Mouse (Mus musculus) forebrain, embryonic 11.5 days (tissue): Measurements from ENCODE around the gene Chrnb1. TPM values are rescaled to one million over a fixed set of nuclear protein-coding genes. Genes with fewer than 3 reads are reported as not detected.

ENCODE experiments used
- ATAC-seq: fragments of 200-750 bp; cut with Nextera tagmentation; replicated peaks from 2 replicates; pipeline ENCODE4 v1.8.0; 2017; ENCODE audit warnings: moderate TSS enrichment; ENCODE audit not compliant: low FRiP score
- DNase-seq: peaks from one replicate; pipeline ENCODE4 v3.0.0-alpha.2; 2017; ENCODE audit warnings: low spot score
- H3K27ac ChIP-seq: fragments of 300-500 bp; sonication (generic); 2 replicates; pipeline ENCODE4 v1.5.1; 2014; ENCODE audit warnings: low read depth, low read length
- H3K27me3 ChIP-seq: fragments of 300-500 bp; sonication (generic); 2 replicates; pipeline ENCODE4 v1.6.1; 2014; ENCODE audit warnings: mild to moderate bottlenecking, low read length, mixed read lengths; ENCODE audit not compliant: control insufficient read depth, insufficient read depth
- H3K36me3 ChIP-seq: fragments of 300-500 bp; sonication (generic); 2 replicates; pipeline ENCODE4 v1.6.1; 2014; ENCODE audit warnings: mild to moderate bottlenecking, low read length, moderate library complexity, mixed read lengths; ENCODE audit not compliant: control insufficient read depth, insufficient read depth
- H3K4me1 ChIP-seq: fragments of 300-500 bp; sonication (generic); replicated peaks from 2 replicates; pipeline ENCODE4 v1.6.1; 2014; ENCODE audit warnings: low read length, mixed read lengths; ENCODE audit not compliant: control insufficient read depth, insufficient read depth
- H3K4me2 ChIP-seq: fragments of 300-500 bp; sonication (generic); 2 replicates; pipeline ENCODE4 v1.6.1; 2014; ENCODE audit warnings: low read depth, mild to moderate bottlenecking, low read length, moderate library complexity, mixed read lengths; ENCODE audit not compliant: severe bottlenecking
- H3K4me3 ChIP-seq: fragments of 300-500 bp; sonication (generic); 2 replicates; pipeline ENCODE4 v1.5.1; 2014; ENCODE audit warnings: low read depth, low read length
- H3K9ac ChIP-seq: fragments of 300-500 bp; sonication (generic); 2 replicates; pipeline ENCODE4 v1.6.1; 2014; ENCODE audit warnings: low read length
- H3K9me3 ChIP-seq: fragments of 300-500 bp; sonication (generic); 2 replicates; pipeline ENCODE4 v1.6.1; 2016; ENCODE audit warnings: low read length, mixed read lengths; ENCODE audit not compliant: control insufficient read depth
- WGBS: fragments of 180-500 bp; shearing (Covaris S2); extraction: QIAGEN DNeasy Blood & Tissue Kit; methylation state at CpG from one replicate; pipeline ENCODE4 v1.1.7; 2014; 5-methylcytosine and 5-hydroxymethylcytosine counted together
- polyA plus RNA-seq: library from polyadenylated mRNA; unstranded; fragments of >200 nt; fragmentation: Nextera tagmentation; extraction: Ambion mirVana; gene quantifications from 2 replicates; pipeline ENCODE4 v1.2.1, GENCODE M21; 2014

The Chrnb1 gene
- polyA plus RNA-seq, 1 experiment from 2014 or later = 0.73 TPM

GRCm38 (mm10) chr11:69789431-69789830 lies 6.3 kb downstream of the Chrnb1 start:
- H3K36me3 ChIP-seq = no peaks in the 10 kb centered on the region
- ATAC-seq = no peak
- H3K27ac ChIP-seq = no peak overlapping the region
- H3K9ac ChIP-seq = no peak overlapping the region
- H3K4me3 ChIP-seq = no peak overlapping the region
- DNase-seq = no peak
- H3K27me3 ChIP-seq = no peaks in the 10 kb centered on the region
- H3K4me1 ChIP-seq = no peaks in the 10 kb centered on the region
- no peaks in the 10 kb centered on the region for H3K9me3 ChIP-seq
- H3K4me2 ChIP-seq = no peak overlapping the region
- WGBS = 72% methylated on average over 5 of the region's 5 CpGs

GRCm38 (mm10) chr11:69787306-69787705 lies 8.4 kb downstream of the Chrnb1 start:
- Histone ChIP-seq H3K4me1 (no peaks in the 10 kb centered on the region), H3K27me3 (no peaks in the 10 kb centered on the region), H3K9ac (no peak overlapping the region), H3K9me3 (no peaks in the 10 kb centered on the region), H3K4me2 (no peak overlapping the region), H3K4me3 (no peak overlapping the region), H3K36me3 (no peaks in the 10 kb centered on the region), H3K27ac (no peak overlapping the region)
- no peak for DNase-seq
- ATAC-seq = no peak
- WGBS = 91% methylated on average over 5 of the region's 5 CpGs

GRCm38 (mm10) chr11:69784793-69785272 lies 10.9 kb downstream of the Chrnb1 start:
- Histone ChIP-seq H3K4me3 (no peak overlapping the region), H3K27me3 (no peaks in the 10 kb centered on the region), H3K9ac (no peak overlapping the region), H3K9me3 (no peaks in the 10 kb centered on the region), H3K36me3 (no peaks in the 10 kb centered on the region), H3K4me1 (no peaks in the 10 kb centered on the region), H3K27ac (no peak overlapping the region), H3K4me2 (no peak overlapping the region)
- 47% methylated on average over 15 of the region's 15 CpGs for WGBS
- ATAC-seq (no peak), DNase-seq (no peak)

DNA sequence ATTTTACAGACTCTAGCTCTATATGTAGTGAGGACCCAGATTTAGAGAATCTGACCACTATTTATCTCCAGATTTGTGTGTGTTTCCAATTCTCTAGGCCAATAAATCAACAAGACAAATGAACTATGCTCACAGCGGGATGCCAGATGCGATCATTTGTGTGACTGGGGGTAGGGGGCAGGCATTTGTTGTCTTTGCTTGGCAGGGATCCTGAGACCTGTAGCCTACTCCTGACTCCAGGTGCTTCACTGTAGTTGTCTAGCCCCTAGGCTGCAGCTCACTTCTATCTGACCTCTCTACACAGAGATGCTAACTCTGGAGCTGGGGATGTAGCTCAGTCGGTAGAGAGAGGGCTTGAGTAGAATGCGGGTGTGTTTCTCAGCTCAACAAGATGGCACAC lies 13.9 kb downstream of the Chrnb1 start:
- Histone ChIP-seq H3K27me3 (no peaks in the 10 kb centered on the region), H3K9me3 (no peaks in the 10 kb centered on the region), H3K27ac (no peak overlapping the region), H3K36me3 (no peaks in the 10 kb centered on the region), H3K4me1 (no peaks in the 10 kb centered on the region), H3K9ac (no peak overlapping the region), H3K4me3 (no peak overlapping the region), H3K4me2 (no peak overlapping the region)
- WGBS = 40% methylated on average over 4 of the region's 4 CpGs
- no peak for DNase-seq
- ATAC-seq = no peak

- no peaks in the 10 kb centered on the region for H3K9me3 ChIP-seq
- DNase-seq (no peak), ATAC-seq (no peak)
- no peak overlapping the region for H3K9ac ChIP-seq
- no peaks in the 10 kb centered on the region for H3K4me1 ChIP-seq
- H3K27ac ChIP-seq = no peak overlapping the region
- 41% methylated on average over 6 of the region's 7 CpGs for WGBS
- no peak overlapping the region for H3K4me3 ChIP-seq
- H3K36me3 ChIP-seq = no peaks in the 10 kb centered on the region
- H3K27me3 ChIP-seq = no peaks in the 10 kb centered on the region
- no peak overlapping the region for H3K4me2 ChIP-seq
Measured at GRCm38 (mm10) chr11:69778985-69779384, 16.8 kb downstream of the Chrnb1 start.

DNA sequence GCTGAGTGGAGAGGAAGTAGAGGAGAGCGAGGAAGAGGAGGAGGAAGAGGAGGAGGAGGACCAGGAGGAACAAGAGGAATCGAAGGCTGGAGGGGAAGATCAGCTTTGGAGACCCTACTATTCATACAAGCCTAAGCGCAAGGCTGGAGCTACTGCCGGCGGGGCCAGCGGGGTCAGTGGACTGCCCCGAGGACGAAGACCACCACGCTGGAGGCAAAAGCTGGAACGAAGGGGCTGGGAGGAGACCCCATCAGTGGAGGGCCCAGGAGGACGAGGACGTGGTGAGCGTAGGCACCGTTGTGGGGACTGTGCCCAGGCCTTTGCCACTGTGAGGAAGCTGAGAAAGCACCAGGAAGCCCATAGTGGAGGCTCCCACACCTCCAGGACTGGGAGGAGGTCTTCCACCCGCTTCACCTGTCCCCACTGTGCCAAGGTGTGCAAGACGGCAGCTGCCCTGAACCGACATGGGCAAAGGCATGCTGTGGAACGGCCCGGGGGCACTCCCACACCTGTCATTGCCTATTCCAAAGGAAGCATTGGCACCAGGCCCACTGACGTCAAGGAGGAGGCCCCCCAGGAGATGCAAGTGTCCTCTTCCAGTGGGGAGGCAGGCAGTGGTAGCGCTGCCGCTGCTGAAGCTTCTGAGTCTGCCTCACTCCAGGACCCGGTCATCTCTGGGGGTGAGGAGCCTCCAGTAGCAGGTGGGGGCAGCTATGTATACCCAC lies 17.3 kb downstream of the Chrnb1 start:
- no peaks in the 10 kb centered on the region for H3K27me3 ChIP-seq
- H3K4me1 ChIP-seq = no peaks in the 10 kb centered on the region
- no peak overlapping the region for H3K4me2 ChIP-seq
- no peak for DNase-seq
- no peaks in the 10 kb centered on the region for H3K9me3 ChIP-seq
- no peak overlapping the region for H3K4me3 ChIP-seq
- H3K9ac ChIP-seq = no peak overlapping the region
- ATAC-seq = no peak
- WGBS = 73% methylated on average over 23 of the region's 23 CpGs
- no peaks in the 10 kb centered on the region for H3K36me3 ChIP-seq
- H3K27ac ChIP-seq = no peak overlapping the region

DNA sequence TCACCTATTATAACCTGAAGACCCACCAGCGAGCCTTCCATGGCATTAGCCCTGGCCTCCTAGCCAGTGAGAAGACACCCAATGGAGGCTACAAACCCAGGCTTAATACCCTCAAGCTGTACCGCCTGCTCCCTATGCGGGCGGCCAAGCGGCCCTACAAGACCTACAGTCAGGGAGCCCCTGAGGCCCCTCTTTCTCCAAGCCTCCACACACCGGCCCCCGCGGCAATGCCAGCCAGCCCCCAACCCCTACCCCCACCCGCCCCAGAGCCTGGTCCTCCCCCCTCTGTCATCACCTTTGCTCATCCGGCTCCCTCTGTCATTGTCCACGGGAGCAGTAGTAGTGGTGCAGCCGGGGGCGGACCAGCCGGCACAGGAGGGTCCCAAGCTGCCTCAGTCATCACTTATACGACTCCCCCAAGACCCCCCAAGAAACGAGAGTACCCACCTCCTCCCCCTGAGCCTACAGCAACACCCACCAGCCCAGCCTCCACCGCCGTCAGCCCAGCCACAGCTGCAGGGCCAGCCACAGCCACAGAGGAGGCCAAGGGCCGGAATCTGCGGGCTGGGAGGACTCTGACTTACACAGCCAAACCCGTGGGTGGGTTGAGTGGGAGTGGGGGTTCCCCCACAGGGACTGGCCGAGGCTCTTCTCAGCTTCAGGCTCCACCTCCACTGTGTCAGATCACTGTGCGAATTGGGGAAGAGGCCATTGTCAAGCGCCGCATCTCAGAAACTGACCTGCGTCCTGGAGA lies 18.1 kb downstream of the Chrnb1 start:
- H3K4me3 ChIP-seq = no peak overlapping the region
- no peak overlapping the region for H3K27ac ChIP-seq
- no peaks in the 10 kb centered on the region for H3K27me3 ChIP-seq

DNA sequence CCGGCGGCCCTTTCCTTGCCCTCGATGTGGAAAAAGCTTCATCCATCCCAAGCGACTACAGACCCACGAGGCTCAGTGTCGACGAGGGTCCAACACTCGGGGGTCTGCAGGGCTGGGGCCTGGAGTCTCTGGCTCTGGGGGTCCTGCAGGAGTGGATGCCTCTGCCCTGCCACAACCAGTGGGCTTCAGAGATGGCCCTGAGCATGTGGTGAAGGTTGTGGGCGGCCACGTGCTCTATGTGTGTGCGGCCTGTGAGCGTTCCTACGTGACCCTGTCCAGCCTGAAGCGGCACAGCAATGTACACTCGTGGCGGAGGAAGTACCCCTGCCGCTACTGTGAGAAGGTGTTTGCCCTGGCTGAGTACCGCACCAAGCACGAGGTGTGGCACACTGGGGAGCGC lies 19.3 kb downstream of the Chrnb1 start:
- Histone ChIP-seq H3K9ac (no peak overlapping the region), H3K27ac (no peak overlapping the region)
- ATAC-seq = no peak

More for the DNA sequence above, 18.1 kb downstream of the Chrnb1 start:
- H3K9ac ChIP-seq = no peak overlapping the region
- ATAC-seq = no peak
- no peaks in the 10 kb centered on the region for H3K9me3 ChIP-seq
- no peak overlapping the region for H3K4me2 ChIP-seq
- no peaks in the 10 kb centered on the region for H3K36me3 ChIP-seq
- no peak for DNase-seq
- H3K4me1 ChIP-seq = no peaks in the 10 kb centered on the region
- 70% methylated on average over 26 of the region's 26 CpGs for WGBS

More for the DNA sequence above, 19.3 kb downstream of the Chrnb1 start:
- WGBS = 85% methylated on average over 20 of the region's 20 CpGs
- Histone ChIP-seq H3K4me2 (no peak overlapping the region), H3K27me3 (no peaks in the 10 kb centered on the region), H3K4me1 (no peaks in the 10 kb centered on the region), H3K36me3 (no peaks in the 10 kb centered on the region), H3K9me3 (no peaks in the 10 kb centered on the region), H3K4me3 (no peak overlapping the region)
- no peak for DNase-seq
